Mouse (Mus musculus) brain, embryonic 14.5 days (tissue): ENCODE data around the gene Cotl1.

Source experiments
- CTCF ChIP-seq: fragments of 200-500 bp; IDR thresholded peaks from 2 replicates; pipeline ENCODE4 v1.5.1; 2012; ENCODE audit warnings: inconsistent platforms, mild to moderate bottlenecking, moderate library complexity, borderline replicate concordance; ENCODE audit not compliant: insufficient read depth, insufficient read length; ENCODE audit errors: extremely low read depth
- POLR2A ChIP-seq: fragments of 200-500 bp; IDR thresholded peaks from 2 replicates; pipeline ENCODE4 v1.6.1; 2012; ENCODE audit warnings: mild to moderate bottlenecking, inconsistent platforms, borderline replicate concordance; ENCODE audit not compliant: poor library complexity, insufficient read depth, insufficient read length, severe bottlenecking; ENCODE audit errors: extremely low read depth

DNA sequence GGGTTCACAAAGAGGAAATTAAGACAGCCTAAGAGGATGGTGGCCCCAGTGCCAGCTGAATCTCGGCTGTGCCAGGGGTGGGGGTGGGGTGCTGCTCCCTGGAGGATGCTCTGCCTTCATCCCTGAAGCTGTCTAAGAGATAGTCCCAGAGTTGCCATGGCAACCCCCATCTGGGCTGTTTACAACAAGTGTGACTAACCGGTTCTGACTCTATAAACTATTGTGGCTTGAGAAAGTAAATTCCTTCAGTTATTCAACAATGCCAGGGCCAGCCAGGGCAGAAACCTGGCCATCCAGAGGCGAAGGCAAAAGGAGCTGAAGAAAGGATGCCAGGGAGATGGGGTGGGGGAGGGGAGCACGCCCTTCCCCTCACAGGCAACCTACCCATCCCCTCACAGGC is 39.2 kb downstream of the Cotl1 start:
- TF ChIP-seq CTCF: no peak
- no peak for TF ChIP-seq POLR2A
